In genomic region chr11:99430670-99431069, GRCm38 (mm10) we compare ENCODE assay signal across 10 mouse cellular contexts. TPM values are rescaled to one million over a fixed set of nuclear protein-coding genes. Genes with fewer than 3 reads are reported as not detected.
DNase-seq lines count a peak whose midpoint lies in the region; TF ChIP-seq lines count a peak whose summit lies in the region.
"Had no signal": no experiment of that assay in that cellular context is flagged by ENCODE, and none has a peak within 500 bp of the region (broad histone marks: within the 10 kb centered on the region; RNA-seq: fewer than 3 reads in every experiment).

No protein-coding gene starts in this region.

- H3K27me3 ChIP-seq in thymus, adult 2 months (ENCODE audit: control insufficient read depth, insufficient read depth, low read length) = no peaks in the 10 kb centered on the region

- no peak for TF ChIP-seq POLR2A in thymus, adult 2 months (IDR thresholded peaks at IDR 0.05; ENCODE audit: control insufficient read depth, extremely low read depth, insufficient read depth, low read length, poor library complexity)

- no peak overlapping the region for H3K4me3 ChIP-seq in thymus, adult 2 months (ENCODE audit: control insufficient read depth, insufficient read depth, low read length)
- H3K4me3 ChIP-seq: midbrain, embryonic 12.5 days had no signal

- DNase-seq in heart, postnatal 14 days = peak; percentile 4 to 14
- no peak for DNase-seq in heart, adult 8-10 months (ENCODE audit: low spot score)
- DNase-seq in ovary, postnatal 14 days (ENCODE audit: low spot score) = peak; percentile 15
- DNase-seq in ovary, adult 18-20 months (ENCODE audit: low spot score) = no peak
- DNase-seq in cerebellum, postnatal 36 days = peak; percentile 8 to 14
- DNase-seq in right cerebral cortex, postnatal 4 days = peak; percentile 46
- no peak for DNase-seq in T-cell, adult 2 months (ENCODE audit: low spot score)
- no peak for DNase-seq in thymus, adult 2 months

- WGBS in thymus, adult 2 months = 62% methylated on average over 12 of the region's 12 CpGs

- no peak overlapping the region for H3K27ac ChIP-seq in thymus, adult 2 months (ENCODE audit: control insufficient read depth, insufficient read depth, low read length)
- H3K27ac ChIP-seq: midbrain, embryonic 12.5 days had no signal

- TF ChIP-seq CTCF in thymus, adult 2 months (IDR thresholded peaks at IDR 0.05; ENCODE audit: borderline replicate concordance, control insufficient read depth, extremely low read depth, insufficient read depth, low read length, poor library complexity) = no peak

- H3K4me1 ChIP-seq in thymus, adult 2 months (replicated peaks; ENCODE audit: control insufficient read depth, insufficient read depth, low read length) = no peaks in the 10 kb centered on the region

- intact Hi-C loops in heart, postnatal 14 days (cut with DNase I) = no loop called here

- H3K36me3 ChIP-seq in thymus, adult 2 months (ENCODE audit: control insufficient read depth, insufficient read depth, low read length) = no peaks in the 10 kb centered on the region
- H3K36me3 ChIP-seq: midbrain, embryonic 12.5 days had no signal

RNA-seq across cellular contexts. Expression of gene Krt20, which starts 7.3 kb away (rescaled TPM):
- under 1 TPM; 0.14 to 0.22 TPM for total RNA-seq in heart, postnatal 14 days (2021)
- not detected for total RNA-seq in heart, adult 8-10 months (2022)
- 0.65 and 1.0 TPM in 2 replicates for polyA plus RNA-seq in thymus, adult 2 months (2012; rRNA removed)
- total RNA-seq: hematopoietic stem cell, adult 5-6 weeks had no signal

RNA-seq across cellular contexts. Expression of gene Krt12, which starts 8.6 kb away (rescaled TPM):
- not detected for total RNA-seq in heart, postnatal 14 days (2021)
- not detected for total RNA-seq in heart, adult 8-10 months (2022)
- 0.27 and 0.34 TPM in 2 replicates for polyA plus RNA-seq in thymus, adult 2 months (2012; rRNA removed)
- total RNA-seq: hematopoietic stem cell, adult 5-6 weeks had no signal
- polyA plus RNA-seq: midbrain, embryonic 12.5 days had no signal

RNA-seq across cellular contexts. Expression of gene Krt10, which starts 41.5 kb away (rescaled TPM):
- 1 to 10 TPM; 4.6 to 8.9 TPM for total RNA-seq in heart, postnatal 14 days (2021)
- 1 to 10 TPM; 3.3 to 5.8 (median 5.0) TPM for total RNA-seq in heart, adult 8-10 months (2022)
- 4.9 and 6.4 TPM in 2 replicates for polyA plus RNA-seq in thymus, adult 2 months (2012; rRNA removed)
- total RNA-seq: hematopoietic stem cell, adult 5-6 weeks had no signal

RNA-seq across cellular contexts. Expression of gene Krt28, which starts 56.0 kb away (rescaled TPM):
- total RNA-seq in heart, postnatal 14 days (2021) = not detected
- total RNA-seq in heart, adult 8-10 months (2022) = not detected
- polyA plus RNA-seq in thymus, adult 2 months (2012; rRNA removed) = not detected in 2 replicates
- total RNA-seq: hematopoietic stem cell, adult 5-6 weeks had no signal

Comparison
In these comparisons a context has a peak if more than half of its experiments do, and no peak if none do; other contexts are left out.
1. DNase-seq: peak in heart, postnatal 14 days (2 of 2), ovary, postnatal 14 days (single experiment), cerebellum, postnatal 36 days (2 of 2) and right cerebral cortex, postnatal 4 days (single experiment); none in heart, adult 8-10 months (single experiment), ovary, adult 18-20 months (single experiment), T-cell, adult 2 months (single experiment) and thymus, adult 2 months (single experiment).